Mouse (Mus musculus) liver, embryonic 14.5 days (tissue): Measurements from ENCODE around the gene Gsta3. TPM values are rescaled to one million over a fixed set of nuclear protein-coding genes. Genes with fewer than 3 reads are reported as not detected.
A peak's percentile ranks its signal among the peaks of the same experiment; 100 is the strongest.
"Not testable (repeated sequence)": the region's sequence is repeated elsewhere in the genome, so short reads cannot be mapped to it uniquely, and the experiment has no call there.

Experiments used
- ATAC-seq: fragments of 200-750 bp; cut with Nextera tagmentation; 2 replicates; pipeline ENCODE4 v1.8.0; 2017; ENCODE audit warnings: moderate number of reproducible peaks, mild to moderate bottlenecking, moderate library complexity; ENCODE audit not compliant: insufficient read depth
- DNase-seq, 3 experiments: peaks; one replicate each; pipeline ENCODE4 v3.0.0-alpha.2; 2012 to 2013; ENCODE audit warnings: low read depth in 3 of 3, low spot score in 3 of 3
- H3K27ac ChIP-seq: fragments of 300-500 bp; sonication (generic); 2 replicates; pipeline ENCODE4 v1.5.1; 2014; ENCODE audit warnings: moderate library complexity, mild to moderate bottlenecking, control low read depth, inconsistent platforms
- H3K27me3 ChIP-seq: fragments of 300-500 bp; sonication (generic); 2 replicates; pipeline ENCODE4 v1.6.1; 2014; ENCODE audit warnings: mild to moderate bottlenecking, low read length, moderate library complexity; ENCODE audit not compliant: control insufficient read depth, insufficient read depth
- H3K36me3 ChIP-seq: fragments of 300-500 bp; sonication (generic); replicated peaks from 2 replicates; pipeline ENCODE4 v1.6.1; 2014; ENCODE audit warnings: low read depth; ENCODE audit not compliant: control insufficient read depth, insufficient read depth
- H3K4me1 ChIP-seq, 2 experiments: fragments of 200-500 bp in 1 of 2; fragments of 300-500 bp in 1 of 2; sonication (generic) in 1 of 2; replicated peaks; 2 replicates each; pipeline ENCODE4 v1.6.1; 2012 to 2014; ENCODE audit warnings: antibody characterized with exemption in 1 of 2, inconsistent platforms in 1 of 2, low read length in 1 of 2; ENCODE audit not compliant: control insufficient read depth in 2 of 2, insufficient read depth in 2 of 2
- H3K4me2 ChIP-seq: fragments of 300-500 bp; sonication (generic); 2 replicates; pipeline ENCODE4 v1.6.1; 2014; ENCODE audit warnings: low read depth, mild to moderate bottlenecking, control low read depth, moderate library complexity
- H3K4me3 ChIP-seq, 2 experiments: fragments of 200-500 bp in 1 of 2; fragments of 300-500 bp in 1 of 2; sonication (generic) in 1 of 2; 2 replicates each; pipeline ENCODE4 v1.5.1; 2012 to 2014; ENCODE audit warnings: low read depth in 2 of 2, low read length in 2 of 2, mild to moderate bottlenecking in 2 of 2, control low read depth in 1 of 2, inconsistent platforms in 1 of 2, moderate library complexity in 1 of 2; ENCODE audit not compliant: insufficient read depth in 1 of 2
- H3K9ac ChIP-seq: fragments of 300-500 bp; sonication (generic); replicated peaks from 2 replicates; pipeline ENCODE4 v1.6.1; 2014; ENCODE audit warnings: mild to moderate bottlenecking, control low read depth, moderate library complexity
- H3K9me3 ChIP-seq: fragments of 300-500 bp; sonication (generic); 2 replicates; pipeline ENCODE4 v1.6.1; 2016; ENCODE audit warnings: low read length, mixed read lengths; ENCODE audit not compliant: control insufficient read depth
- CTCF ChIP-seq: IDR thresholded peaks from 2 replicates; pipeline ENCODE4 v1.5.1; 2016; ENCODE audit warnings: antibody characterized with exemption, low read depth, control low read depth
- EP300 ChIP-seq: IDR thresholded peaks from 2 replicates; pipeline ENCODE4 v1.6.1; 2016; ENCODE audit warnings: antibody characterized with exemption, low read depth
- WGBS: fragments of 180-500 bp; shearing (Covaris S2); extraction: QIAGEN DNeasy Blood & Tissue Kit; methylation state at CpG from one replicate; pipeline ENCODE4 v1.1.7; 2014; ENCODE audit not compliant: insufficient replicate concordance; 5-methylcytosine and 5-hydroxymethylcytosine counted together
- polyA plus RNA-seq, 2 experiments: library from polyadenylated mRNA; depleted of rRNA in 1 of 2; stranded (reverse) in 1 of 2; unstranded in 1 of 2; fragments of >200 nt; fragmentation: Nextera tagmentation in 1 of 2; extraction: Ambion mirVana in 1 of 2; gene quantifications; 2 replicates each; pipeline versions ENCODE4 v1.2.1 to v1.2.3; 2012 to 2014

The Gsta3 gene
- 25.8 and 45.0 TPM in 2 replicates for polyA plus RNA-seq (2012; rRNA removed)
- polyA plus RNA-seq (2014; fragmentation: Nextera tagmentation; extraction: Ambion mirVana), result 49.6 and 52.1 TPM in 2 replicates

DNA sequence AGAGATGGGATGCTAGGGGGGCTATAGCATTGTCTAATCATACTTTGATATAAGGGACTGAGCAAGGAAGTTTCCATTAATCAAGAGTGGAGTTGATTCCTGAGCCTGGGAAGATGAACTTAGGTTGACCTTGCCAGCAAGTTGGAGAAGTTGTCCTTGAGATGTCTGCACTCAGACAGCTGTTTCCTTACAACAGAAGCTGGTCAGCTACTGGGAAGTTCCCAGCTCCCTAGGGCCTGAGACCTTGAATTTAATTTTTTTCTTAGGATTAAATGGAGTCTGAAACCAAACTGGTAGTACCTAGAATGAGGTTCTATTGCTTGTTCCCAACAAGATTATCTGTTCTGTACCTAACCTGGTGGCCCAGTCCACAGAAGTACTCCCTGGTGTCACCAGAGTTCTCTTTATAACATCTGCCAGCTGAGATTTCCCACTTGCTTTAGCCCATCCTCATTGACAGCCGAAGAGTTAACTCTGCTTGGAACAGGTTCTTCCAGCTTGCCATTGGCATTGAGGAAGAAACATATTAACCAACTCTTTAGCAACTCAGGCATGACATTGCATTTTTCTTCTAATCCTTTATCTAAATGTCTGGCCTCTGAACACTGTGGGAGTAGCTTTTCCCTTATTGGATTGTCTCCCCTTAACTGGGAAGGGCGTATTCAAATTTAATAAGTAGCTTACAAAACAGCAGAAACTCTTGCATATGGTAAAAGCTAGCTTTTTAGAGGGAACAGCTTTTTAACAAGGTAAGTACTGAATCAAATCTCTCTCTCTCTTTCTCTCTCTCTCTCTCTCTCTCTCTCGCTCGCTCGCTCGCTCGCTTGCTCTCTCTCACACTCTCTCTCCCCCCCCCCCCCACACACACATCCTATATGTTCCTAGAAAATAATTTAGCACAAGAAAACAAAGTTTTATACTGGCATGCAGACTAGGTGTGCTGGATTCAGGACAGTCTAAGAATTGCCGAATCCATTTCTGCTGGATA lies at the start of gene Gsta3:
Gene Gsta3, plus strand, starts transcription at position 679 of the 988 bp plus-strand sequence.
- TF ChIP-seq EP300, result no peak
- DNase-seq (peak; percentile 20 to 23 (median 20)), ATAC-seq (peak; percentile 45; the same call in 1 of the 2 replicates)
- H3K4me2 ChIP-seq, result peak within 1 kb of the TSS; percentile 38
- H3K27ac ChIP-seq, result no peak within 1 kb of the TSS
- H3K4me3 ChIP-seq, result peak within 1 kb of the TSS in 1 of 2 experiments; percentile 27; a peak in 1 of 4 replicates
- H3K27me3 ChIP-seq, result no peaks in the 10 kb centered on the region
- peaks cover 0 to 6% of the 10 kb centered on the region in 2 experiments; a peak in 2 of 4 replicates for H3K4me1 ChIP-seq
- H3K36me3 ChIP-seq, result no peaks in the 10 kb centered on the region
- 72% methylated on average over 8 of the region's 8 CpGs for whole genome bisulfite sequencing
- no peaks in the 10 kb centered on the region for H3K9me3 ChIP-seq
- no peak within 1 kb of the TSS for H3K9ac ChIP-seq

DNA sequence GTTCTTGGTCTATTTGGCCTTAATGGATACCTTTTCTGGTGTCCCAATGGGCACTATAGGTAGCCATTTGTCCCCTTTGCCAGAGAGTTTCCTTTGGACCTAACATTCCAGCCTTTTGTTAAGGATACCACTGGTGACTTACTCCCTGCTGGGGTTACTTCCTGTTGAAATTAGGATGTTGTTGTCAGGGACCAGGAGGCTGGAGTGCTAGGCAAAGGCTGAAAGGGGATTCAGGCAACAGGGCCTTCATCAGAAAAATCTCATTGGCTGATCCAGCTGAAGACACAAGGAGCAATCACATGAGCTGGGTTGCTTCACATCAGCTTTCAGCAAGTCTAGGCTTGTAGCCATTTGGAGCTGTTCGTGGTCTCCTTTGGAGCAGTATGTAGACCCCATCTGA lies 34.1 kb upstream of the Gsta3 start:
- Histone ChIP-seq H3K9ac (no peak overlapping the region), H3K4me3 (no peak overlapping the region), H3K27me3 (no peaks in the 10 kb centered on the region), H3K27ac (no peak overlapping the region), H3K4me1 (no peaks in the 10 kb centered on the region), H3K4me2 (no peak overlapping the region), H3K36me3 (no peaks in the 10 kb centered on the region), H3K9me3 (no peaks in the 10 kb centered on the region)
- ATAC-seq (no peak), DNase-seq (no peak)
- TF ChIP-seq EP300 (no peak), CTCF (no peak)
- 55% methylated on average over 1 of the region's 1 CpGs for WGBS

DNA sequence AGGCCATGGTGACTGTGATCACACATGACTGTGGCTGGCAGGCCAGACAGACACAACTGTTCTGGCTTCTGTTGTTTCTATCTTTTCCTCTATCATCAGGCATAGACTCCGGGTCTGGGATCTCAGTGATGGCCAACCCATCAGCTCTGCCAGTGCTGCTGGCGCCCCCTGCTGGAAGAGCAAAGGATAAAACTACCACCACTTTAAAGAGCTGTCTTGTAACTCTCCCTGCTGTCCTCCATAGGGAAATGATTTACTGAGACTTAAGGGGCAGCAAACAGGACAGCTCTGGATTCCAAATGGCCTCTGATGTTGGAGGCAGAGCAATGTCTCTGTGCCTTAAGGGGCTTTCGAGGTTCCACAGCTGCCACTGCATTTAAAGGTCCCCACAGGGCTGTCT lies 26.9 kb upstream of the Gsta3 start:
- not testable (repeated sequence) for H3K27me3 ChIP-seq, DNase-seq, H3K36me3 ChIP-seq, H3K9ac ChIP-seq, H3K4me1 ChIP-seq, H3K27ac ChIP-seq, ATAC-seq, H3K9me3 ChIP-seq, H3K4me2 ChIP-seq, H3K4me3 ChIP-seq
- WGBS, result 24% methylated on average over 2 of the region's 3 CpGs
- TF ChIP-seq CTCF, result peak; percentile 43; the same call in 1 of the 2 replicates

DNA sequence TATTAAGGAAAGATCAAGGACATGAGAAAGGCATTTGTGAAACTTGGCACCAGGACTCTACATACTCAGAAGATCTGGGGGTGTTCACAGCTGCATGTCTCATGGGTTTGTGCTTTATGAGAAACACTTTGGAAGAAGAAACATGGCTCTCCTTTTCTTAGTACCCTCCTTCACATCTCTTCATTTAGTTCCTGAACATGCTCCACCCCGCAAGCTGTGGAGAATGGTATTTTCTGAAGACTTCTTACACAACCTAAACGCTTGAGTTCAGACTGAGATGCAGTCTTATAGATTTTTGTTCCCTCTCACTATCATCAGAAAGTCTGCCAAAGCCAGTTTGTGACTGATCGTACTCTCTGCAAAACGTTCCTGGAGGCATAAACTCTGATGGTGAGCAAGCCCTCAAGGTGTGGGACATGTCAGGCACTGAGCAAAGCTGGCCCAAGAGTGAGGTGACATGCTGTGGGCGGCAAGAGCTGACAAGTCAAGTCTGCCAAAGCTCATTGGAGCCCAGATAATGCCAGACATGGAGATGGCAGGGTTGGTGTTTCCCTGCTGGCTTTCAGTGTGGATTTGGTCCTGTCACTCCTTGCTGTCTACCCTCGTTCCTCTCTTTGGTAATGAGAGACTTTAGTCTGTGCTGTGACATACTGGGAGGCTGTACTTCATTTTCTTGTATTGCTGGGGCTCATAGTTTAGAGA lies 26.2 kb upstream of the Gsta3 start:
- H3K4me2 ChIP-seq, H3K9me3 ChIP-seq, ATAC-seq, H3K36me3 ChIP-seq, H3K27me3 ChIP-seq, DNase-seq, H3K4me1 ChIP-seq, H3K4me3 ChIP-seq, H3K27ac ChIP-seq, H3K9ac ChIP-seq: not testable (repeated sequence)
- 45% methylated on average over 6 of the region's 6 CpGs for WGBS

DNA sequence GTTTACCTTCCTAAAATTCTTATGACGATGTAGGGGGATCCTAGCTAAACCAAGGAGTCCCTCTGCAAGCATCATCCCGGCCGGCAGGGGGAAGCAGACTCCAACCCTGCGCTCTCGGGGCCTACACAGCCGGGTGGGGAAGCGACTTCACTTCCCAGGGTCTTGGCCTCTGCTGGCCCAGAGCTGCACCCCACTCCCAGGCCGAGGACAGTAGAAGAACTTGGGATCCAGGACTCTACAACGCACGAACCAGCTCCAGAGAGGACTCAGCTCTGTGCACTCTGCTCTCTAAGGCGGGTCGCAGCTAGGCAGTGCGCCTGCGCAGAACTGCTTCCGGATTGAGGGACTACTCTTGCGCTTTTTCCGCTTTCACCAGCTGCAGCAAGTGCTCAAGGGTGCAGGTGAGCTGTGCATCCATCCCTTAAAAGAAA lies 21.9 kb upstream of the Gsta3 start, which contains the start of gene Tmem14a:
Gene Tmem14a, plus strand, starts transcription at position 87 of the 431 bp plus-strand sequence.
- H3K27ac ChIP-seq, result no peak within 1 kb of the TSS
- peaks cover 0 to 5% of the 10 kb centered on the region in 2 experiments; a peak in 1 of 4 replicates for H3K4me1 ChIP-seq
- TF ChIP-seq EP300 (no peak), CTCF (peak; percentile 95)

More for the DNA sequence above, 21.9 kb upstream of the Gsta3 start, which contains the start of gene Tmem14a:
- DNase-seq, result peak; percentile 55 to 66 (median 58)
- ATAC-seq, result peak; percentile 85
- WGBS, result under 1% methylated on average over 17 of the region's 17 CpGs
- Histone ChIP-seq H3K9ac (peak within 1 kb of the TSS; percentile 77), H3K4me3 (peak within 1 kb of the TSS; percentile 68 to 89), H3K27me3 (no peaks in the 10 kb centered on the region), H3K36me3 (no peaks in the 10 kb centered on the region), H3K4me2 (peak within 1 kb of the TSS; percentile 74), H3K9me3 (no peaks in the 10 kb centered on the region)
